Mouse (Mus musculus): Measurements from ENCODE around the gene Tns1. TPM values are rescaled to one million over a fixed set of nuclear protein-coding genes. Genes with fewer than 3 reads are reported as not detected.
A peak's percentile ranks its signal among the peaks of the same experiment; 100 is the strongest.

The Tns1 gene
- polyA plus RNA-seq, 1 experiment from 2014 or later = 137 TPM

GRCm38 (mm10) chr1:74028881-74029266 lies 95.4 kb downstream of the Tns1 start:
- WGBS = 53% methylated on average over 5 of the region's 5 CpGs
- ATAC-seq (ENCODE audit: low read depth) = no peak
- peak overlapping the region; percentile 6; the same call in 1 of the 2 replicates for H3K4me2 ChIP-seq (ENCODE audit: low read depth, low read length)
- H3K27me3 ChIP-seq (ENCODE audit: control insufficient read depth, insufficient read depth, low read depth, low read length) = no peaks in the 10 kb centered on the region
- H3K27ac ChIP-seq (ENCODE audit: low read length) = peak overlapping the region; percentile 97
- H3K9me3 ChIP-seq (ENCODE audit: control insufficient read depth, low read length) = no peaks in the 10 kb centered on the region
- no peaks in the 10 kb centered on the region for H3K36me3 ChIP-seq (ENCODE audit: control insufficient read depth, insufficient read depth, low read length)
- H3K9ac ChIP-seq (ENCODE audit: low read length) = peak overlapping the region; percentile 17
- H3K4me3 ChIP-seq (ENCODE audit: low read length) = no peak overlapping the region
- peaks cover 98% of the 10 kb centered on the region for H3K4me1 ChIP-seq (replicated peaks; ENCODE audit: control insufficient read depth, insufficient read depth, low read length)

- Histone ChIP-seq H3K36me3 (ENCODE audit: control insufficient read depth, insufficient read depth, low read length) (no peaks in the 10 kb centered on the region), H3K4me1 (replicated peaks; ENCODE audit: control insufficient read depth, insufficient read depth, low read length) (peaks cover 98% of the 10 kb centered on the region), H3K27ac (ENCODE audit: low read length) (peak overlapping the region; percentile 97), H3K4me3 (ENCODE audit: low read length) (no peak overlapping the region), H3K4me2 (ENCODE audit: low read depth, low read length) (peak overlapping the region; percentile 25; the same call in 1 of the 2 replicates), H3K9ac (ENCODE audit: low read length) (peak overlapping the region; percentile 34; the same call in 1 of the 2 replicates), H3K27me3 (ENCODE audit: control insufficient read depth, insufficient read depth, low read depth, low read length) (no peaks in the 10 kb centered on the region), H3K9me3 (ENCODE audit: control insufficient read depth, low read length) (no peaks in the 10 kb centered on the region)
- 48% methylated on average over 13 of the region's 13 CpGs for WGBS
- ATAC-seq (ENCODE audit: low read depth) = no peak
Observed at GRCm38 (mm10) chr1:74028118-74028880, 96.0 kb downstream of the Tns1 start.

- Histone ChIP-seq H3K9ac (ENCODE audit: low read length) (peak overlapping the region; percentile 52), H3K4me3 (ENCODE audit: low read length) (no peak overlapping the region), H3K27ac (ENCODE audit: low read length) (peak overlapping the region; percentile 97), H3K4me2 (ENCODE audit: low read depth, low read length) (peak overlapping the region; percentile 25), H3K4me1 (replicated peaks; ENCODE audit: control insufficient read depth, insufficient read depth, low read length) (peaks cover 91% of the 10 kb centered on the region), H3K36me3 (ENCODE audit: control insufficient read depth, insufficient read depth, low read length) (no peaks in the 10 kb centered on the region), H3K9me3 (ENCODE audit: control insufficient read depth, low read length) (no peaks in the 10 kb centered on the region), H3K27me3 (ENCODE audit: control insufficient read depth, insufficient read depth, low read depth, low read length) (no peaks in the 10 kb centered on the region)
- peak; percentile 49 for ATAC-seq (ENCODE audit: low read depth)
- 10% methylated on average over 11 of the region's 11 CpGs for WGBS
Observed at GRCm38 (mm10) chr1:74027559-74028091, 96.6 kb downstream of the Tns1 start.

- no peak for ATAC-seq (ENCODE audit: low read depth)
- no peaks in the 10 kb centered on the region for H3K9me3 ChIP-seq (ENCODE audit: control insufficient read depth, low read length)
- H3K36me3 ChIP-seq (ENCODE audit: control insufficient read depth, insufficient read depth, low read length) = no peaks in the 10 kb centered on the region
- peak overlapping the region; percentile 97 for H3K27ac ChIP-seq (ENCODE audit: low read length)
- H3K4me3 ChIP-seq (ENCODE audit: low read length) = no peak overlapping the region
- no peak overlapping the region for H3K4me2 ChIP-seq (ENCODE audit: low read depth, low read length)
- H3K4me1 ChIP-seq (replicated peaks; ENCODE audit: control insufficient read depth, insufficient read depth, low read length) = peaks cover 83% of the 10 kb centered on the region
- WGBS = 40% methylated on average over 9 of the region's 9 CpGs
- 0 out of 2 replicates have a peak overlapping the region, but pooled peaks have one; percentile 16 for H3K9ac ChIP-seq (ENCODE audit: low read length)
- no peaks in the 10 kb centered on the region for H3K27me3 ChIP-seq (ENCODE audit: control insufficient read depth, insufficient read depth, low read depth, low read length)
Observed at GRCm38 (mm10) chr1:74026703-74027195, 97.5 kb downstream of the Tns1 start.

- peak; percentile 24; the same call in 1 of the 2 replicates for ATAC-seq (ENCODE audit: low read depth)
- no peak overlapping the region for H3K4me2 ChIP-seq (ENCODE audit: low read depth, low read length)
- 11% methylated on average over 4 of the region's 4 CpGs for WGBS
- no peaks in the 10 kb centered on the region for H3K9me3 ChIP-seq (ENCODE audit: control insufficient read depth, low read length)
- peak overlapping the region; percentile 97 for H3K27ac ChIP-seq (ENCODE audit: low read length)
- peaks cover 73% of the 10 kb centered on the region for H3K4me1 ChIP-seq (replicated peaks; ENCODE audit: control insufficient read depth, insufficient read depth, low read length)
- H3K27me3 ChIP-seq (ENCODE audit: control insufficient read depth, insufficient read depth, low read depth, low read length) = no peaks in the 10 kb centered on the region
- H3K9ac ChIP-seq (ENCODE audit: low read length) = no peak overlapping the region
- no peak overlapping the region for H3K4me3 ChIP-seq (ENCODE audit: low read length)
- no peaks in the 10 kb centered on the region for H3K36me3 ChIP-seq (ENCODE audit: control insufficient read depth, insufficient read depth, low read length)
Observed at GRCm38 (mm10) chr1:74025651-74026226, 98.5 kb downstream of the Tns1 start.

- Histone ChIP-seq H3K9ac (ENCODE audit: low read length) (peak overlapping the region; percentile 41), H3K36me3 (ENCODE audit: control insufficient read depth, insufficient read depth, low read length) (no peaks in the 10 kb centered on the region), H3K4me3 (ENCODE audit: low read length) (no peak overlapping the region), H3K4me1 (replicated peaks; ENCODE audit: control insufficient read depth, insufficient read depth, low read length) (peaks cover 68% of the 10 kb centered on the region), H3K9me3 (ENCODE audit: control insufficient read depth, low read length) (no peaks in the 10 kb centered on the region), H3K4me2 (ENCODE audit: low read depth, low read length) (peak overlapping the region; percentile 18), H3K27me3 (ENCODE audit: control insufficient read depth, insufficient read depth, low read depth, low read length) (no peaks in the 10 kb centered on the region), H3K27ac (ENCODE audit: low read length) (peak overlapping the region; percentile 79)
- ATAC-seq (ENCODE audit: low read depth) = peak; percentile 13
- WGBS = 21% methylated on average over 6 of the region's 6 CpGs
Observed at GRCm38 (mm10) chr1:74025227-74025626, 99.0 kb downstream of the Tns1 start.

GRCm38 (mm10) chr1:74024452-74025190 lies 99.6 kb downstream of the Tns1 start:
- Histone ChIP-seq H3K4me3 (ENCODE audit: low read length) (no peak overlapping the region), H3K4me1 (replicated peaks; ENCODE audit: control insufficient read depth, insufficient read depth, low read length) (peaks cover 62% of the 10 kb centered on the region), H3K27ac (ENCODE audit: low read length) (peak overlapping the region; percentile 79), H3K4me2 (ENCODE audit: low read depth, low read length) (peak overlapping the region; percentile 18), H3K9ac (ENCODE audit: low read length) (peak overlapping the region; percentile 41), H3K36me3 (ENCODE audit: control insufficient read depth, insufficient read depth, low read length) (no peaks in the 10 kb centered on the region), H3K27me3 (ENCODE audit: control insufficient read depth, insufficient read depth, low read depth, low read length) (no peaks in the 10 kb centered on the region), H3K9me3 (ENCODE audit: control insufficient read depth, low read length) (no peaks in the 10 kb centered on the region)
- 39% methylated on average over 10 of the region's 10 CpGs for WGBS
- peak; percentile 9 for ATAC-seq (ENCODE audit: low read depth)

GRCm38 (mm10) chr1:74022998-74023397 lies 101.3 kb downstream of the Tns1 start:
- 76% methylated on average over 3 of the region's 3 CpGs for WGBS
- H3K4me2 ChIP-seq (ENCODE audit: low read depth, low read length) = no peak overlapping the region

More at GRCm38 (mm10) chr1:74022998-74023397, 101.3 kb downstream of the Tns1 start:
- Histone ChIP-seq H3K27ac (ENCODE audit: low read length) (no peak overlapping the region), H3K9me3 (ENCODE audit: control insufficient read depth, low read length) (no peaks in the 10 kb centered on the region), H3K36me3 (ENCODE audit: control insufficient read depth, insufficient read depth, low read length) (no peaks in the 10 kb centered on the region), H3K27me3 (ENCODE audit: control insufficient read depth, insufficient read depth, low read depth, low read length) (no peaks in the 10 kb centered on the region), H3K4me3 (ENCODE audit: low read length) (no peak overlapping the region), H3K4me1 (replicated peaks; ENCODE audit: control insufficient read depth, insufficient read depth, low read length) (peaks cover 52% of the 10 kb centered on the region), H3K9ac (ENCODE audit: low read length) (no peak overlapping the region)
- no peak for ATAC-seq (ENCODE audit: low read depth)
